Mouse (Mus musculus) induced T-regulatory cell, adult 2 months (primary cell): ENCODE measurements at regions not wholly inside any gene's neighbourhood (a gene's known extent, or its start where the extent isn't known, plus 50 kb on each side); places are given as distances from the start of the nearest gene placed in this dataset.

Experiments used
- DNase-seq: peaks from one replicate; pipeline ENCODE4 v3.0.0-alpha.2; 2012; ENCODE audit warnings: low read depth

DNA sequence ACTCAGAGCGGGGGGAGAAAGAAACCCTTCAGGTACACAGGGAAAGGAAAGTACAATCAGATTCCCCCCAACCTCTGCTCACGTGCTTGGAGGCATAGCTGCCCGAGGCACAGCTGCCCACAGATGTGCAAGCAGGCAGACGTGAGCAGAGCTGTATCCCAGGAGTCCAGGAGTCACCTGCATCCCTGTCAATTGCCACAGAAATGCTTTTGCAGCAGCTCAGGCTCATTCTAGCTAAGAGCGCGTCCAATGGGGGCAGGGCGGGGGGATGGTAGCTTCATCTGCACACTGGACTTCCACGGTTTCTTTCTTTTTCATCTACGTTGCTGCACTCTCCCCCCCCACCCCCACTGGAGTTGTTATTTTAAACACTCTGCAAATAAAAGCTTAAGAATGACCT, 66.0 kb upstream of the Fat4 start:
- DNase-seq: no peak

DNA sequence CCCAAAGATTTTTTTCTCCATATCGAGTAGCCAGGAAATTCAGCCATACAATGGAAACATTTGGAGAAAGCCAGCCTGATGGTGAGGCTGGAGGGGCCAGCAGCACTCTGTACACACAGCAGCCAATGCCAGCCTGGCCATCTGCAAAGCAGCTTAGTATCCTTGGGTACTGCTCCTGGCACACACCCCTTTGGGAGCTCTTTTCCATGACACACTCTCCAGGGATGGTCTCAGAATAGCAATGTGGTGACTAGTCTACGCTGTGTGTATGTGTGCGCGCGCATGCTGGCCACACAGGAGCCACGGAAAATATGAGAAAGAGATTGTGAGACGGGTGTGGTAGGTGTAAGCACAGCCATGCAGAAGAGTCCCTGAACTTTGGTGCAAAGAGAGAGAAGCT, 66.4 kb upstream of the Fat4 start:
- DNase-seq: no peak

DNA sequence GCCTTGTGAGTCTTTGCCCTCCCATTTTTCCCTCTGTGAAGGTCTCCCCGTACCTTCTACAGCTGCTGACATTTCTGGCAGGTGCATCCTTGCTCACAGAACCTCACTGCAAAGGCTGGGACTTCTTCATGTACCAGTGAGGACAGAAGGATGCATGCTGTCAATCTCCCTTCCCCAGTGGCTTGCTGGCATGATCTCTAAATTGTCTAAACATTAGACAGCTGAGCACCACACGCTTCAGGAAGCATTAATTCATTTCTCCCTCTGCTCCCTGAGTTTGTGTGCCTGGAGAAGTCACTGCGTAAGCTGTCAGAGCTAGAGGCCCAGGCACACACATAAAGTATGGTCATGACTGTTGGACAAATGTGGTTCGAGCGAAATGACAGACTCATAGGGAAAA, 69.1 kb upstream of the Fat4 start:
- no peak for DNase-seq

DNA sequence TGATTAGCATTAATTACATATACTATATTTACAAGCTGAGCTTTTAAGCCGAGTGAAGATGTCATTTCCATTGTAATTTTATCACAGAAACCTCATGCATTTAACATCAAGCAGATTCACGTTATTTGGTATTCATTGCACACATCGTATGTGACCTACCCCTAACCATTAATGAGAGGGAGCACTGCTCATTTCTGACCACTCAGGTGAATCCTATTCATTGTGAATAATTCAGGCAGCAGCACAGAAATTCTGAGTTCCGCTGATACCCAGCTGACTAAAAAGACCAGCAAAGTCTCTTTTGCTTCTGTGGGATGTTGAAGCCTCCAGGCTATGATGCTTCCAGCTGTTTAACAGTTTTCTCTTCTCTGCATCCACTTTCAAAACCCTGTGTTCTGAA, 74.3 kb upstream of the Fat4 start:
- no peak for DNase-seq

DNA sequence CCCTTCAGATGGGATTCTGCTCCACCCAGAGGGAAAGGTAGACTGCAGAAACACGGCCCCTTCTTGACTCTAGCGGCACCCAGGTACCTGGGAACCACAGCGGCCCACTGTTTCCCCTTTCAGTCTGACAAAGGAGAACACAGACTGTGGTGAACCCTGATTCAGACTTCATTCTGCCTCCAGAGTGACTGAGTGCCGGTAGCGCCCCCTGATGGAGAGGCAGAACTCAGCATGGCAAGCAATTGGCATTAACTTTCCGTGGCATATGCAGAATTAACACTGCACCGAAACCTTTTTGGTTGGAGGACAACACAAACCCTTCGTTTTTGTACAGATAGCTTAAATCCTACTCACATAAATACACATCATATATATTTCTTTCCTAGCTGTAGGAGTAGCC, 75.1 kb upstream of the Fat4 start:
- DNase-seq: no peak

DNA sequence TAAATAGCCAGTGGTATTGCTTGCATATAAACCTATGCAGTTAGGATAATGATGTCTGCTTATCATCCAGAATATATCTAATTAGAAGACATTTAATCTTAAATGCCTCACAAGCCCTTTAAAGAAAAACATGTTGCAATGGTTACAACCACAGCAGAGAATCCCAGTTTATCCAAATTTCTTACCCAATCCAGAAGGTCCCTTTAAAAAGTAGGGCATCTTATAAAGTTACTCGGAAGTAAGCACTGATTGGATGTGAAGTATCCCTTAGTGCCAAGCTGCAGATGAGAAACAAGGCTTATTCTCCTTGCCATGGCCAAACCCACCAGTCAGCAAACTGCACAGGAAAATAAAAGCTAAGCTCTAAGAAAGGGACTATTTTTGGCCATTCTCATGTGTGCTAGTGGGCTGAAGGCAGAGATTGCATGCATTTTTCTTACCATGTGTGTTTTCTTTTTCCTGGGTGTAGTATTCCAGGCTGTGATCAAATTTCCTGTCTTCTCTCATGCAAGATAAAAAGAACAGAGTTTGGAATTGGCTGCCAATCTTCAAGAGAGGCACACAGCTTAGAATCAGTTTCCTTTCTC, 80.2 kb upstream of the Fat4 start:
- no peak for DNase-seq

DNA sequence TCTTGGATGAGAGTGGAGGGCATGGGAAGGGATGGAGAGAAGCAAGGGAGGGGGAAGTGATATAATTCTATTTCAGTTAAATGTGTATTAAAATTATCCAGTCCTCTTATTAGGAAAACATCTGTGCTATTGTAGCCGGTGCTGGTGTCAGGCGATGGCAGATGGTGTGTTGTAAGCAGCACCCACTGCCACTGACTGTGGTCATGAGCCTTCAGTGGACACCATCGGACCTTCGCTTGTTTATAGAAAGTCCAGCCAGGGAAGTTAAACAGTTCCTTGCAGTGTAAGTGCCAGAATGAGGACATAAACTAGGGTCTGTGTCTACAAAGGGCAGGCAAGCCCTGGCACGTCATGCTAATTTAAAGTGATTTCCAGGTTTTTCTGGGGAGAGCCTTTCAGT, 80.7 kb upstream of the Fat4 start:
- no peak for DNase-seq

DNA sequence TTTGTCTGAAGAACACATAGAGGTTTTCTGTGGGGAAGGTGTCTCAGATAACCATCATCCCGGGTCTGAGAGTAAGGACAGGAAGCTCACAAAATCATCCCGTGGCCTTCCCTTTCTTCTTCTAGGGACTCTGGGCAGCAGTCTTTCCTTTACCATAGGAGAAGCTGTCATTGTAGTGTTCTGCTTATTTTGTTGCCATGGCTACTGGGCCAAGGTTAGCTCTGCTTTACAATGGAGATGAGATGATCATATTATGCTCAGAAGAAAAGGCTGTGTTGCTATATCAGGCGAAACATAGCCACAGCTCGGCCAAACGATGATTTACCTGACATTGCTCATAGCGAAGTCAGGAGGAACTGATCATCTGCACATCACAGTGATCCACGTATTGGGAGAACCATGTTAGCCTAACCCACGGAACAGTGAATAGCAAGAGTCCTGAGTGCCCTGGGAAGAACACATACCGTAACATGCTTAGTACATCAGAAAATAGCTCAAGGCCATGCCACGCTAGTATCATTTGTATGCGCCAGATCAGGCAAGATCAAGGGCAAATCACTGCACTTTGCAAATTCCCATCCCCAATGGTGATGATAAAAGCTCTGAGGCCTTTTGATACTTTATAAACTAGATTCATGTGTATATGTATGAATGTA, 91.0 kb upstream of the Fat4 start:
- no peak for DNase-seq

DNA sequence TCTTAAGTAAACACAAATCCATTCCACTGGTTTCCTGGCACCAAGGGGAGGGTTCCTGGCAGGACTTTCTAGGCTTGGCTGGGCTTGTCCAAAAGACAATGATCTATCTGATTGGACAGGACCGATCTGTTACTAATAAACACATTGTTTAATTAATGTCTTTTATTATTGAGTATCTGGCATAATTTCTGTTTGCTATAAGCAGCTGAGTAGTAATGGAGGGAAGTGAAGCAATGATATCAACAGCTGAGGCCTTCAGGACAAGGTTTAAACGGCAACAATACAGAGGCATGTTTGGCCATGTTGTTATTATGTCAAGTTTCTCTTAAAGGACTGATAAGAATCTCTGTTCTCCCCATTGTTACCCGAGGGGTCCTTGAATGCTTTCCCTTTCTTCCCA, 93.5 kb upstream of the Fat4 start:
- no peak for DNase-seq

DNA sequence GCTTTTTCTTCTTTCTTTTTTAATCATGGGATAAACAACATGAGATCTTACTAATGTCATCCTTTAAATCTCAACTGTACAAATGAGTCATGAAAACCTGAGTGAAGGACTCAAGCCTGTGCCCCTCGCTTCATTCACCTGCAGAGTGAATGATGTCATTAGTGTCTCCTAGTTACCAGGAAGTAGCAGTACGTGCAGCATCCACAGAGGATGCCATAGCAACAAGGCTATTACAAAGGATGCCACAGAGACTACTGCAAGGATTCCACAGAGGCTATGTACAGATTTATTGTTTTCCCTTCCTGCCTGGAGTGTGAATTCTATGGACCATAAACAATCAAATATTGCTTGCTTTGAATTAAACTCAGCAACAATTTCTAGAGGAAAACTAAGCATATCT, 98.0 kb upstream of the Fat4 start:
- DNase-seq: no peak

DNA sequence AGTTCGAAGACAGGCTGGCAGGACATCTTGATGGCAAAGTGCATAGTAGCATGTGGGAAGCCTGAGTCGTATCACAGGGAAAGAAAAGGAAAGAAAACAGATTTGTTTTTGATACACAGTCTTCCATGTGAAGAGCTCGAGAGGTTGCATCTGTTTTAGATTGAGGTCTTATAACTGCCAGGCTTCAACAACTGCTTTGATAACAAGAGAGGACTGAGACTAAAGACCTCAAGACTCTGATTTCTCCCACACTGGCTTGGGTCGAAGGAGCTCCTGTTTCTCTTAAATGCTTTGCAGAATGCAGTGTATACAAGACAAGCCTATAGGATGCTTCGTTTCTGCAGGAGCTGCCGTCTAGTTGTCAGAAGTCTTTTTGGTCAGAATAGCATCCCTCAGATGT, 103.0 kb upstream of the Fat4 start:
- DNase-seq: no peak

DNA sequence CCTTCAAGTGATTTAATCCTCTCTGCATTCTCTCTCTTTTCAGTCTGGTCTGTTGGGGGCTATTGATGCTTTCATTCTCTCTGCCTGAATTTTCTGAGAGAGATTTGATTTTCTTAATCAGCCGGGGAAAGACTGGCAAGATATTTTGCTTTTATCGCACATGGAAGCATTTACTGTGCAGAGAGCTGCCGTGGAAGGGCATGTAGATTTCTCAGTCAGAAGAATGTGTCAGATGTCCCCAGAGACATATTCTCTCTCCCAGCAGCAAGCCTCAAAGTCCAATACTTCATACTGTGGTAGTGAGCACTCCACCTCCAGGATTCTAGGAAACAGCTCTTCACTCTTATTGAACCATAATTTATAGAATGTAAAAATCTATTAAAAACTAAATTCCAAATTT, 103.7 kb upstream of the Fat4 start:
- no peak for DNase-seq

DNA sequence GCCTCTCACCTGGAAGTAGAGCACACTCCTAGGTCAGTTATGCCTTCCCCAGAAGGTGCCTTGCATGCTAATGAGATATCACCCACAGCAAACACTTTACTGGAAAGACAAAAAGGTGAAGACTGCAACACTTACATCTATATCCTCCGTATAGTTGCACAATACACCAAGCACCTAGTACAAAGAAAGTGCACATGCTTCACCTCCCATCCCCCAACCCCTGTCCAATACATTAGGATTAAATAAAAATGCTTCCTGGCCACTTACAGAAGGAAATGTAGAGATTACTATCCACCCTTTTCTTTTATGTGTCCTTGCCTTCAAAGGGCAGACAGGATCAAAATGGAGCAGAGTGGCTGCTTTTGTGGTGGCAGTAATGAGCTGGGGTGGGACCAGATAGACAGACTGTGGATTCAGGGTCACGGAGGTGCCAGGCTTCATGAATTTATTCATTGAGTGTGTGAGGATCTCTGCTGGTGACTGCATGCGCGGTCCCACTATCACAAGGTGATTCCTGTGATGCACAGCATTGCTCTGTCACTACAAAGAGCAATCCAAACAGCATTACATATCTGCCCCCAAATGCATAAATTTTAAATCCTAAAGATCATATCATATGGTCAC, 109.9 kb upstream of the Fat4 start:
- no peak for DNase-seq

DNA sequence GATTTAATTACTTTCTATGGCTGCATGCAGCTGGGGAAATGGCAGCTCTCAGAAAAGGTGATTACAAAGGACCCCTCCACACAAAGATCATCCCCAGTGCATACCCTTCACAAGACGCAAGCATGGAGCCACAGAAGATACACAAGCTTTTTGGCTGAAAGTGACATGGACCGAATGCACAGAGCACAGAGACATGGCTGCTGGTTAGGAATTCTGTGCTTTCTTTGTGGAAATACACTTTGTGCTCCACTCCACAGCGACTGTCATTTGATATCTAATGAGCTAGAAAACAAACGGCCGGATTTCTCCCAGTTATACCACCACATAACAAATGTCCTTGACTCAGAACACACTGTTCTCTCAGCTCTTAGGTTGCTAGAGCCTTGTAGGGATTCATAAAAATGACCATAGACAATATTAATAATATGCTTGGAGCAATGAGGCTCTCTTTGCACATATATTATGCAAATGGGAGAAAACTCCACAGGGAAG, 132.1 kb upstream of the Fat4 start:
- DNase-seq: no peak

DNA sequence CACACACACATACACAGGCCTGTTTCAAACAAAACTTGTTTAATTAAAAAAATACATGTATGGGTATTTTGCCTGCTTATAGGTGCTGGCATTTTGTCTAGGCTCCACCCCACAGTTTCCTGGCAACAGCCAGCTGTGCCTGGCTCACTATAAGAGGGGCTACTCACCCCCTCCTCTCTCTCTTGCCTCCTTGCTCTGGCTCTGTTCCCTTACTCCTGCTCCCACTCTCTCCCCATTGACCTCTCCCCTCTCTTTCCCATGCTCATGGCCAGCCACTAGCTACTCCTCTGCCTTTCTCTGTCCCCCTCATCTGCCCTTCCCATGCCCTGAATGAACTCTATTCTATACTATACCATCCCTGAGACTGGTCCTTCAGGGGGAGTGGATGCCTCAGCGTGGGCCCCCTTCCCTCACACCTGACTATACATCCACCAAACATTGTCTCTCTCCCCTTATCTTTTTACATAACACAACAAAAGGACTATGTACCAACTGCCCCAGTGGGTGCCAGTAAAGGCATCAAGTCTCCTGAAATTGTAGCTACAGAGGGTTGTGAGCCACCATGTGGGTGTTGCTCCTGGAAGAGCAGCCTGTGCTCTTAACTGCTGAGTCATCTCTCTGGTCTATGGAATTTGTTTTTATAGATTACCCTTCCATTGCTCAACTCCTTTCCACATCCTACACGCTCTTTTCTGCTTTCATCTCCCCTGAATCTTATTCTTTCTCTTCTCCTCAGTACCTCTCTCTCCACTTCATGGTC, 133.1 kb upstream of the Fat4 start:
- DNase-seq: no peak

DNA sequence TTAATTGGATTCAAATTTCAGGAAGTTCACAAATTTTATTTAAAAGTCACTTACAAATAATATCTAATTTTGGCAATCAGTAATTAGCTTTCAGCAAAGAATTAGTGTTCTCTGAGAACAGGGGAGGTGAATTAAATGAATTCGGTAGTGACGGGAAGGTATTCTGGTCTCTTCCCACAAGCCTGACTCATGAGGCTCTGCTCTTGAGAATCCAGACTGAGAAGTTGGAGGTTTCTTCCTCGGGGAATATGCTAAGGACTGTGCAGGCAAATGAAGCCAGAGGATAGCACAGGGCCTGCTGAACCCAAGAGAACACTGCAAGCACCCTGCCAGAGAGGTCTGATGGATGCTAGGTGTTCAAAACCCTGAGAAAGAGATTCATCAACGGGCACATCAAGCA, 144.6 kb upstream of the Fat4 start:
- no peak for DNase-seq

DNA sequence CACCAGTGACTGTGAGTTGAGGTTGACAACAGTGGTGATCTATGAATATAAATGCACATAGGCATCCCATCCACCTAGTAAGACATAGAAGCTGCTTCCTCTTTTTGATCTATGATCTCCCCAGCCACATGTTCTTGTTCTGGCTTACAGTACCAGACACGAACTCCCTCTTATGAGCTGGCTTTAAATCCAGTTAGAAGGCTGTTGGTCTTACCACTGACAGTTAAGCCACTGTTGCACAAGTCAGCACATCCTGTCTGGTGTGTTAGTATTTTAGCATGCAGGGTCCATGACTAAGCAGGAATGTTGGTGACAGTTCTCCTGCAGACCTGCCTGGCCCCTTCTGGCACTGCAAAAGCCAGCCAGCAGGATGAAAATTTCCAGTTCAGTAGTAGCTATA, 164.1 kb upstream of the Fat4 start:
- DNase-seq: no peak

DNA sequence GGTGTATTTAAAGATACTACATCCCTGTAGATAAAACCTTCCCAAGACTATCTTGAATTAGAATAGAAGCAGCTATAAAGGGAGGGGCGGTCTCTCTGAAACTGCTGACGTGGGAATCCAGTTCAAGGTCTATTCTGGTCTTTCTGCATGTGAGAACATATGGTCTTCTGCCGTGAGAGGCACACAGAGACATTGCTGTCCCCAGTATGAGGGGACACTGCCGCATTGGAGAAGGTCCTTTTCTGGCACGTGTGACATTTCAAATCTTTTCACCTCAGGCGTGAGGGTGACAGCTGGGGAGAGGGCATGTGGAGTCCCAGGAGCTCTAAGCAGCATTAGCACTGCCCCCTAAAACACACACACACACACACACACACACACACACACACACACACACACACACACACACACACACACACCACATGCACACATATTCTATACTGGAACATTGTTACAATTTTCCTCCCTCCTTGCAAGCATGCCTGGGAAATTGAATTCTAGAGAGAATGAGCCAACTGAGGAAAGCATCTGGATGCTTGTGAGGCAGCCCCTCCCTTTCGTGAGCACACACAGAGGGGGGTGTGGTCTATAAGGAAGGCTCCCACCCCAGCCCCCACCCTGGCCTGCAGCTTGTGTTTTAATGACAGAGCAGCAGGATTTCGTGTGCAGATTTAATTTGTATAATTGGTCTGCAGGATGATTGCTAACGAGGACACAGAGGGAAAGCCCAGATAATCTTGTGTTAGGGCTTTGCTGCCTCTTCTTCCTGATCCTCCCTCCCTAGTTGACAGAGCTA, 174.5 kb upstream of the Fat4 start:
- no peak for DNase-seq

DNA sequence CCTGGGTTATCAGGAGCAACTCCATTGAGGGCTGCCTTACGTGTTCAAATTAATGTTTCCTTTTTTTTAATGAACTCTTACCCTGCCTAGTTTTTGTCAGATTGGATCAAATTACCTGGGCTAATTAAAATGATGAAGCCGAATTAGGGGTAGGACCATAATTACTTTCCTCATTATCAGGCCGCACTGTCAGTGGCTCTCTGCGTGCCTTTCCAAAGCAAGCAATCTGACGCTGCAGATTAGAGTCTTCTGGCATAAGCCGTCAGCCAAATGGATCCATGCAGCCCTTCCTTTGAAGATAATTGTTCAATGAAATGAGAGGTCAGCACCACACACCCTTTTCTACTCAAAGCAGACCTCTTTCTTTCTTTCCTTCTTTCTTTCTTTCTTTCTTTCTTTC, 175.5 kb upstream of the Fat4 start:
- DNase-seq: no peak

DNA sequence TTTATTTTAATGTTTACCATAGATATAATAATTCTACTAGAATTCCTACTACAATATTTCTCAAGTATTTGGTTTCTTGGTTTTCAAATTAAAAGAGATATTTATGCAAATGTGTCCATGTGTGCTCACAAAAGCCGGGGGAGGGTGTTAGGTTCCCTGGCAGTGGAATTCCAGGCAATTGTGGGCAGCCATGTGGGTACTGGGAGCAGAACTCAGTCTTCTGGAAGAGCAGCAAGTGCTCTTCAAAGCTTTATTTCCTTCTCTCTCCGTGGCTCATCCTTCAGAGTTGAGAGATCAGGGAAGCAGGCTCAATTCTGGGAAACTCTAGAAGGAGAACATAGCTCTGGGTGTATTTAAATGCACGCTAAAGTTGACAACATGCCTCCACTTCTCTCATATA, 178.8 kb upstream of the Fat4 start:
- DNase-seq: no peak

DNA sequence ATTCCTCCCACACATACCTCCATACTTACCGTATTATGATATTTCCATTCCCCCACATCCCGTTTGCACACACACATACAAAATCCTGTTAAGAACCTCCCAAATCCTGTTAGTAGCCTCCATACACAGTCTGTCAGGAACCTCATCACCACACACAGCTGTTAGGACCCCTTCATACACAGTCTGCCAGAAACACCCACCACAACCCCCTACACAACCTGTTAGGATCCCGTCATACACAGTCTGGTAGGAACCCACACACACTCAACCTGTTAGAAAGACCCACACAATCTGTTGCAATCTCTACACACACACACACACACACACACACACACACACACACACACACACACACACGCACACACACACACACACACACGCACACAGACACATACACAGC, 187.5 kb upstream of the Fat4 start:
- DNase-seq: no peak

DNA sequence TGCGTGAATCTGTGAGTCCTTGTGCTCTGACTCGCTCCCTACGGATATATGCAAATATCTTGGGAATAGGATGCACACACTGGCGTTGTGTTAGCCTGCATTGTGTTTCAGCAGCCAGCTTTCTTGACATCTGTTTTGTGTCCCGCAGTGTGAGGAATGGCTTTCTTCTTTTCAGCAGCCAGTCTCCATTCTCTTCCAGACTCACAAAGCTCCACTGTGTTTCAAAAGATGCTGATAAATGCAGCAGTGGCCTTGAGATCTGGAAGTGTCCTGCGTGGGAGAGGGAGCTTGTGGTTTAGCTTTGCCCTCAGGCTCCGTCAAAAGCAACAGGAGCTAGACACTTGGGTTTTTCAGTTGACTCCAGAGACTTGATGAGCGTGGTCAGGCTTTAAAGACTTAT, 188.9 kb upstream of the Fat4 start:
- DNase-seq: no peak
